Mouse (Mus musculus): Measurements from ENCODE around the gene Ddn.

The Ddn gene

DNA sequence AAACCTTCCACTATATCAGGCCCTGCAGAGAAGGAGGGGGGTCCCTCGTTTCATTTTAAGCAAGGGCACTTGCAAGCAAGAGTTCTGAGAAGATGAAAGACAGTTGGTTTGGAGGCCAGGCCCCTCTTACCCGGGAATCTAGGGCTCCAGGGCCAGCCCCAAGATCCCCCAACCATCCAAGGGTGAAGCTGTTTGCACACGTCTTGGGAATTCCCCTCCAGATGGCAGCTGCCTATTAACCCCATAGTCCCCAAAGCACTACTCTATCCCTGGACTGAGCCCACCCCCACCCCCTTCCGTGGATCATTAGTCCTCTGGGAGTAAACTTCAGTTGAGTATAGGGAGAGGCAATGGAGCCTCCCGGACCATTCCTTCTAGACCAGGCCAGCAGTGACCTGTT lies 33.8 kb downstream of the Ddn start:
- no peak for DNase-seq (ENCODE audit: low read depth, low spot score)

DNA sequence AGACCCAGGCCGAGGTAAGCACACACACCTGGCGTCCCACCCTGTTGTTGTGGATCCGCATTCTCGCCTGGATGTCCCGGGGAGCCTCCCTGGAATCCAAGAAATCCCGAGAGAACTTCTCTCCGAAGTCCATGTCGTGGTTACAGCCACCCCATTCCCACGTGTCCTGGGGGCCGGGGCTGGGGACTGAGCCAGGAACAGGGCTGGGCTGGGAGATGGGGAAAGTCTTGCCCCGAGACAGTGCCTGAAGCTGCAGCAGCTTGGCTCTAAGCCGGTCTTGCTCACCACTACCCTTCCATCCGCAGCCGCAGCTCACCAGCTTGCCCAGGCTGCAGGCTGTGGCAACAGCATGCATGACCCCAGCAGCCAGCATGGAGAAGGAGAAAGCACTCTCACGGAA lies 35.2 kb downstream of the Ddn start:
- no peak for DNase-seq (ENCODE audit: low read depth, low spot score)

DNA sequence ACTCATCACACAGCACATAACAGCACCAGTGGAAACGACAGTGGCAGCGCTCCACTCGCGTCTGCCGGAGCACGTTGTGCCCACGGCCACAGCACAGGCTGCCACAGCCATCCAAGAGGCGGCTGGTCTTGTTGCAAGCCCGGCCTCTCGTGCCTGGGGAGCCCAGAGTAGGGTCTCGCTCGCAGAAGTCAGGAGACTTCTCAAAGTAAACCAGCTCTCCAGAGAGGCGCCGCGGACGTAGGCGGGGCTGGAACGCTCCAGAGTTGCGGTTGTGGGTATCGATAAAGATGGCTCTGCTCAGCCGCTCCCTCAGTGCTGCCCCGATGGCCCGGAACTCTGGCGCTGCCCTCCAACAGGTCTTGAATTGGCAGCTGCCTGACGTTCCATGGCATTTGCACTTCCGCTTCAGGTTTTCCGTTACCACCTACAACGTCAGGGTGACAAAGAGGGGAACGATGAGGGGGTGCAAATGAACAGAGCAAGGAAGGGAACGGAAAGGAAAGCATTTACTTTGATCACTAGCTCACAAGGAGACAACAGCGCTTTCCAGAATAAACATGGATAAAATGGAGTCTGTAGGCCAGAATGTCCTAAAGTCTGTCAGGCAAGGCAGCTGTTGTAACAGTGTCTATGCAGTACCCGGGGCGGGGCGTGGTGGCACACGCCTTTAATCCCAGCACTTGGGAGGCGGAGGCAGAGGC lies 36.6 kb downstream of the Ddn start:
- DNase-seq (ENCODE audit: low read depth, low spot score), result peak; percentile 81

DNA sequence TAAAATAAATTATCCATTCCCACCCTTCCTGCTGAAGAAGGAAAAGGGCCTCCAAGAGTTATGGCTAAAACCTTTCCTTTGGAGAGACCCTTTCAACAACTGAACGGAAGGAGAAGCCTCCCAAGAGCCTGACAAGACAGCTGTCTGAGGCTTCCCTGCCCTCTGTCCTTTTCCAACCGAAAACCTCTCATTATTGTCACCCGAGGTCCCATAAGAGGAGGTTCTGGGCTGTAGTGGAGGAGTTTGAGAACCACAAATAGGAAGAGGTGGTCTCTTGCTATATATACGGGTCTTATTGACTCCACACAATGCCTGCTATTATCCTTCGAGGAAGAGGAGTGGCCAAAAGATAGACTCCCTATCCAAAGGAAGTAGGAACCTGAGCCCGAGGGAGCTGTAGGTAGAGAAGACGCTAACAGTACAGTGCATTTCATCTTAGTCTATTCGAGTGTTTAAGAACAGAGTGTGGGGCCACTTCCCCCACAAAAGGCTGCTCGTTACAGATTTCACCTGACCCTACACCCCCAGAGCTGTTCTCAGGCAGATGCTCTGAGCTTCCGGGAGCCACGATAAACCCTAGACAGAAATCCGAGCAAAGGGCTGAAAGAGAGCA lies 37.4 kb downstream of the Ddn start:
- DNase-seq (ENCODE audit: low read depth, low spot score), result no peak

DNA sequence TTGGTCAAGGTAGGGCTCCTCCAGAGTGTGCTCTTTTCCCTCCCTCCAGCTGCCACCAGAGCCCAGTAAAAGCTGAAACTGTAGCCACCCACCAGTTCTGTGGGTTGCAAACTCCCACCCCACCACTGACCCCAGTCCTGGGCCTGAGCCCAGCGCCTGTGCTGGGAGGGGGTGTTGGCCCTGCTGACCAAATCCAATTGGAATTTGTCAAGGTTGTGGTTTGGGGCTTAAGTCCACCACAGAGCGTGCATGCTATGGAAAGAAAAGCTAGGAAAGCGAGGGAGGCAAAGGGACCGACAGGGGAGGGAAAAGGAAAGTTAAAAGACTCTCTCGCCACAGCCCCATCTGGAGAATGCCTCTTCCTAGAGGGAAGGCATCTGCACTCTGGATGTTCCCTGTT lies 41.0 kb downstream of the Ddn start:
- DNase-seq (ENCODE audit: low read depth, low spot score), result no peak

DNA sequence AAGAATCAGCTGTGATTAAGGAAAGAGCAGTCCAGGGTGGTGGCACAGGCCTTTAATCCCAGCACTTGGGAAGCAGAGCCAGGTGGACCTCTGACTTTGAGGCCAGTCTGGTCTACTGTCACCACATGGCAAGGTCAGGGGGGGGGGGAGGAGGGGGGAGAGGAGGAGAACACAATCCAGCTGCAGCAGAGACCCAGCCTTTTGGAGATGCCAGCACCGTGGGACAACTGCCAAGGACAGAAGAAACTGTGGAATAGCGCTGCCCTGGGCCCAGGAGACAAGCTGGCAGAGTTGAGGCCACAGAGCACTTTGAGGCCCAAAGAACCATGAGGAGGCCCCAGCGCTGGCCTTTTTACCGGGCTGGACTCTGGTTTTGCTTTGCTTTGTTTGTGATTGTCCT lies 43.4 kb downstream of the Ddn start:
- DNase-seq (ENCODE audit: low read depth, low spot score), result no peak

DNA sequence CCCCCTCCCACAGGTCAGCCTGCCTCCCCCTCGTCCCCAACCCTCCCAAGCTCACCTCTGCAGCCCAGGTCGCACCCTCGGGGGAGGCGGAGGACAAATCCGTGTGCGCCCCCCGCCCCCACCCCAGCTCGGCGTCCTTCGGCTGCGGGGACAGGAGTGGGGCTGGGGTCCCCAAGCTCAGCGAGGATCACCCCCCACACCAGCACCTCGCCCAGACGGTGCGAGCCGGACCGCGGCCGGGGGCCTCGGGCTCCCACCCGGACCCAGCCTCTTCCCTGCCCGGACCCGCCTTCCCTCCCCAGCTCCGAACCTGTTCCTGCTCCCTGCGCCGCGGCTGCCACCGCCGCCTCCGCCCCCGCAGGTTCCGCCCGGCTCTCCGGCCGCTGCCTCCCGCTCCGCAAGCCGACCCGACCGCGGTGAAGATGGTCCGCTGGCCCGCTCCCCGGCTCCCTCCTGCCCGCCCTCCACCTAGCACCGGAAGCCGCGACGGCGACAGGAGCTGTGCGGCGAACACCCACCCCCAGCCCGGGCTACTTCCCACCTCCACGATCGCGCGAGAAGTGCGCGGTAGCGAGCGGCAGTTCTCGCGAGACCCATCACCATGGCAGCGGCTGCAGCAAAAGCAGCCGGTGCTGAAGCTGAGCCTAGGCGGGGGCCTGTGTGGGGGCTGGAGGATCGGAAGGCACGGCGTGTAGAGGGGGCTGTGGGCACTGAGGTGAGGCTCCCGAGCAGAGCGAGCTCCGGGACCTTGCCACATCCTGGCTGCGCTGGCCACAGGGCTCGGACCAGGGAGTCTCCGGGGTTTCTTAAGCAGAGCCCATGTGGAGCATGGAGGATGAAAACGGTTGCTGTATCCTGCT lies 46.4 kb downstream of the Ddn start, which contains the start of gene Arf3:
Gene Arf3 (minus strand): TSS at position 545 of the 860 bp plus-strand sequence.
- DNase-seq (ENCODE audit: low read depth, low spot score), result peak; percentile 98

DNA sequence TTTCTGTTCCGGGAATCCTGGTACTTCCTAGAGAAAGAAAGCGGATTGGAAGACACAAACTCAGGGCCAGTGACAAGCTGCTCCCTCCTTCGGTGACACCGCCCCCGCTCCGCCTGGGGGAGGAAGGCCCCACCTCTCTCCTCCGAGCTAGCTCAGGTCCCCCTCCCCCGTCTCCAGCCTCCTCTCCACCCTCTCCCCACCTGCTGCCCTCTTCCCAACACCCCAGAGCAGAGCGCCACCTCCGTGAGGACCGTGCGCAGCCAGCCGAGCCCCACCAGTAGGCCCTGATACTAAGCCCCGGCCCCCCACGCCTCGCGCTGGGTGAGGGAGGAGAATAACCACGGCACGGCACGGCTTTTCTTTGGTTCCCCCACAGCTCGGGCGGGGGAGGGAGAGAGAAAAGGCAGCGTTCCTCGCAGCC lies 47.1 kb downstream of the Ddn start:
- peak; percentile 76 for DNase-seq (ENCODE audit: low read depth, low spot score)

DNA sequence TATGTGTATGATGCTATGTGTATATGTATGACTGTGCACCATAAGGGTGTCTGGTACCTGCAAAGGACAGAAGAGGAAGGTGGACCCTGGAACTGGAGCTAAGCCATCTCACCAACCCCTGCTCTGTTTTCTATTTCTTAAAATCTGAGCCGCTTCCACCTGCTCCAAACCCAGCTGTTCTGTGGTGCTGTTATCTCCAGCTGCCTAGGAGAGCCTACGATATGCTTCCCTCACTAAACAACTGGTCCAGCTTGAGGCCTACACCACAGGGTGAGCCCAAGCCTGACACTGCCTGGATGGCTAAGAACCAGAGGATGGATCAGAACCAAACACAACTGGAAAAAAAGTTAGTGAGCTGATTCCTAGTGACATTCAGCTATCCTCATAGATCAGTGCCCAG lies 55.2 kb downstream of the Ddn start:
- DNase-seq (ENCODE audit: low read depth, low spot score), result no peak

Data from CD4-positive, CD25-positive, alpha-beta regulatory T cell, adult 2 months (primary cell).